Mouse (Mus musculus) spleen, postnatal 10 days (tissue): ENCODE measurements around the gene Ap2a2.

Experiments
- DNase-seq, 2 experiments: peaks; one replicate each; pipeline ENCODE4 v3.0.0; 2021 to 2022; ENCODE audit warnings: low spot score in 2 of 2

Gene Ap2a2

GRCm38 (mm10) chr7:141561682-141562391, at the start of gene Ap2a2:
Ap2a2 (plus strand) TSS chr7:141562173.
- DNase-seq = peak; percentile 87 to 96

- no peak for DNase-seq
These were observed 44.3 kb upstream of the Ap2a2 start for GRCm38 (mm10) chr7:141517638-141518037.

DNA sequence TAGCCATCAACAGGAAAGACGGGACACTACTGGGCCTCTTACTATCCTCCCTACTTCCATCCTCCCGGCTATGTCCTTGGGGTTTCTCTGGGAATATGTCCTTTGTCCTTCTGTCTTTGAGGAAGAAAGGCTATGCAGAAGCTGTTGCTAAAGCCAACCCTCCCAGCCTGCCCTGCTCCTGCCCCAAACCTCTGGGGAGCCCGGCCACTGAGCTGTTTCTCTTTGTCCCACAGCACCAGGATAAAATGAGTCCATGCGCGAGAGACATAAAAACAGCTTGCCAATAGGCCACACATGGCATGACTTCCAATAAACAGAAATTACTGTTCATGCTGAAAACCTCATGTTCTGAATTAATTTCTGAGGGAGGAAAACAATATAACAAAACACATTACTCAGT, 43.7 kb upstream of the Ap2a2 start:
- no peak for DNase-seq

- DNase-seq = no peak
These were observed 43.0 kb upstream of the Ap2a2 start for GRCm38 (mm10) chr7:141518926-141519325.

DNA sequence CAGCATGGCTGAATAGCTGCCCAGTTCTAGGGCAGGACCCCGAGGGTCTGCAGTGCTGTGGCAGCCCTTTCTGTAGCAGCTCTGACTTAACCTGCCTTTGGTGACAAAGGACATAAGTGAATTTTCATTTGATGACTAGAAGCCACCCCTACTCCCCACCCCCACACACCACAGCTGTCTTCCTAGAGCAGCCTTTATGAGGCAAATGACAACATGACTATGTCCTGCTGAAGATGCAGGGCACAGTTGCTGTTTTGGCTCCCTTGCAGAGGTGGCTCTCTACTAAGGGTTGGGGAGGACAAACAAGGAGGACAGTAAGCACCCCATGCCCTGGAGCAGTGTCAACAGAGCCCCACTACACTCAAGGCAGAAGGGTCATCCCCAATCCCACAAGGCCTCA, 42.2 kb upstream of the Ap2a2 start:
- DNase-seq = no peak

DNA sequence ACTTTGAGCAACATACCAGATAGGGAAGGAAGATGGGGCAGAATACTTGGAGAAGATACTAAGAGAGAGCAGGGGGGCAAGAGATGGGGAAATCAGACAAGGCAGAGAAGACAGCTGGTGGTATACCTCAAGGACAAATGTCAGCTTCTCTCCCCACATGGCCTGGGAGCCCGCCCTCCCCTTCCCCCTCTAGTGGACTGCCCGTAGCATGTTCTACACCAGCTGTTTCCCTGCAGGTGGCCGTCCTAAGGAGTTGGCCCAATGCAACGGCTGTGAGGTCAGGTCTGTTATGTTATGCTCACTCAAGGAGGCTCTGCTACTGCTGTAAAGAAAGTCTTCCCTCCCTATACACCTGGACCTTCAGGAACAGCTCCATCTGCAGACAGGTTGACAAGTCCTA, 39.0 kb upstream of the Ap2a2 start:
- DNase-seq = no peak

- no peak for DNase-seq
These were observed 37.7 kb upstream of the Ap2a2 start for GRCm38 (mm10) chr7:141524271-141524670.

DNA sequence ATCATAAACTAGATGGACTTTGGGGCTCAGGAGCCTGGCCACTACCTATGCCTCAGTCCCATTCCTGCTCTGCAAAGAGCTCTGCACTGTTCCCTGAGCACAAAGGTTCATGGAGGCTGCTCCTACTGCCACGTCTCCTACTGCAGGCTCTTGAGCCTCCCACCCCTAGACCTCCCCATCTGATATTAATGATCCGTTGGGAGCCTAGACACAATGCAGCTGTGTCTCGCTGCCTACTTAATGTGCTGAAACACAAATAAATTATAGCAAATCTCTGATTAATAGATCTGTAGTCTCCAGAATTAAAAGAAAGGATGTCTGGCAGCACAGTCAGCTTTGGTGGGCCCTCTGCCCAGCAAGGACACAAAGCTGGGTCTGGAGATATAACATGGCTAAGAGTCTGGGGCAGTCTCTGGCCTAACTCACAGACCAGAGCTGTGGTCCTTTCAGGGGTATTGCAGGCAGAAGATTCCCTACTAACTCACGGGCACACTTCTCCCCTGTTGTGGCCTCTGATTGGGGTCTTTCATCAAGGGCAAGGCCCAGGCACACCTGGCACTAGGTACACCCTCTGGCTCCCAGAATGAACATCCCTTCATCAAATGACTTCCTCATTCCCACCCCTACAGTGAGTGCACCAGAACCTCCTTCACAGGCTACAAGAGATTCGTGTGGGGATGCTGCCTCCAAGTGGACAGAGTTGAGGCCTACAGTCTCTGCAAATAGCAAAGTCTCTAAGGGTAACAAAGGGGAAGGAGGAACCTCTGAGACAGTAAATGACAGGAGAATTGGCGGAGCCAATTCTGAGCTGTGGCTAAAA, 37.0 kb upstream of the Ap2a2 start:
- peak; percentile 67 to 86 for DNase-seq

DNA sequence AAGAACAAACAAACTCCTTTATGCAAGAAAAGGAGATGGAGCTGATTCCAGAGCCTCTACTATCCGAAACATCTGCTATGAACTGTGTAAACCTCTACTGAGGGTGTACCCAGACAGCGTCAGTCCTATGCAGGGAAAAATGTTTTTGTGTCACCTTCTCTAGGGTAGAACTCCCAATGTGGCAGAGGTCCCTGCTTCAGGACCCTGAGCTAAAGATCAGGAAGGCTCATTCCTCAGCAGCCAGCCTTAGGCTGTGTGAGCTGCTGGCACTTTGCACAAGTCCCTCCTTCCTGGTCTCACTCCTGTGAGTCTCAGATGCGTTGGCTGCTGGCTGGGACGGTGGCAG, 36.4 kb upstream of the Ap2a2 start:
- no peak for DNase-seq

GRCm38 (mm10) chr7:141535570-141535969, 26.4 kb upstream of the Ap2a2 start:
- DNase-seq = no peak

- DNase-seq = no peak
These were observed 23.0 kb upstream of the Ap2a2 start for GRCm38 (mm10) chr7:141538852-141539555.

GRCm38 (mm10) chr7:141539556-141540311, 22.2 kb upstream of the Ap2a2 start, which contains the start of gene Chid1:
Chid1 (minus strand) TSS chr7:141539857.
- DNase-seq = peak; percentile 98 to 100

GRCm38 (mm10) chr7:141540312-141541081, 21.5 kb upstream of the Ap2a2 start:
- DNase-seq = peak in 1 of 2 experiments; percentile 58

- no peak for DNase-seq
These were observed 20.3 kb upstream of the Ap2a2 start for GRCm38 (mm10) chr7:141541681-141542080.

DNA sequence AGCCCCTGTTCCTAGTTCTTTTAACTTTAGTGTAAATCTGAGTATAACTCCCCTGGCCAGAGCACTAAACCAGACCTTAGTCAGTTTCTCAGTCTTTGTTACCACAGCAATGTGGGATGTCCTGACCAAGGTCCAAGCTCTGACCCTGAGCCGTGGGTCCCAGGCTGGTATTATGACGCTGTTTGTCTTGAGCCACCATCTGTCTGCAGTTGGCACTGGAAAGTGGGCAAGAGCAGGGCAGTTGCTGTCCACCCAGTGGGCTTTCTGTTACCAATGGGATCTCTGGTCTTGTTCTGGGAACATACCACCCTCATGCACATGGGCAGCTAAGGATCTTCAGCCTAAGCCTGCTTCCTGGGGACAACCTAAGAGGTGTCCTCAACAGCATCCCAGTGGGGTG, 19.4 kb upstream of the Ap2a2 start:
- no peak for DNase-seq

GRCm38 (mm10) chr7:141544654-141545053, 17.3 kb upstream of the Ap2a2 start:
- no peak for DNase-seq

DNA sequence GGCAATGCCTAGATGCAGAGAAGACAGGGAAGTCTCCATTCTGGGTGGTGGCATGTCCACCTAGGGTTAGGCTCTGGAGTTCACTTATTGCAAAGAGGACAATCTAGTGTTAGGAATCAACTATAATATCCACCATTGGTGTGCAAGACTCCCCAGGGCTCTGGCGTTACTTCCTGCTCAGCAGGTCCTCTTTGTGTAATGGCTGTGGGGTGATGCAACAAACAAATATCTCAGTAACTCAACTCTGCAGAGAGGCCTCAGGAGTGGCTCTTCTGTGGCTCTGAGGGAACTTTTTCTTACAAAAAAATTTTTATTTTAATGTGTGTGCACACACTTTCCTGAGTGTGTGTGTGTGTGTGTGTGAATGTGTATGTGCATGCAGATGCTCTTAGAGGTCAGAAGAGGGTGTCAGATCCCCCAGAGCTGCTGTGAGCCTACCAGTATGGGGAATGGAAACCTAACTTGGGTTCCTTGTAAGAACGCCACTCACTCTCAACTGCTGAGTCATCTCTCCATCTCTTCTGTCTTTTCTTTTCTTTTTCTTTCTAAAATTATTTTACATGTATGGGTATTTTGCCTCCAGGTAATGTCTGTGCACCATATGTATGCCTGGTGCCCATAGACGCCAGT, 12.4 kb upstream of the Ap2a2 start:
- DNase-seq = no peak

- DNase-seq = no peak
These were observed 11.5 kb upstream of the Ap2a2 start for GRCm38 (mm10) chr7:141550464-141550863.

GRCm38 (mm10) chr7:141558329-141558776, 3.6 kb upstream of the Ap2a2 start:
- DNase-seq = peak; percentile 58 to 65

DNA sequence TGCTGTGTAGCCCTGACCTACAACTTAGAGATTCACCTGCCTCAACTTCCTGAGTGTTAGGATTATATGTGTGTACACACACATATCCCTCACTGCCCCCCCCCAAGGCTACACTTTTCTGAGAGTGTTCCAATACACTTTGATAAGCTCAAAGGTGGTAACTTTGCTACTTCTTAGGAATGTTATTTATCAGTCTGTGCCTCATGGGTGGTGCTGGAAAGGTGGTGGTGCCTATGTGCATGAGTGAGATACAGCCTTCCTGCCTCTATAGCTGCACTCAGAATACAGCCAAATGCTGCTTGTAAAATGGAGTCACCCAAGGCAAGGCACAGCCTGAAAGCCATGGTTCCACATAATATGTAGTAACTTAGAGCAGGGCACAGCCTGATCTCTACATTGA, 3.0 kb upstream of the Ap2a2 start:
- peak in 1 of 2 experiments; percentile 57 for DNase-seq
